Mouse (Mus musculus) E14TG2a.4 (cell line): ENCODE data around the gene Gm6803.
"Not testable (repeated sequence)": the region's sequence is repeated elsewhere in the genome, so short reads cannot be mapped to it uniquely, and the experiment has no call there.

Source experiments
- H3K27me3 ChIP-seq: 2 replicates; pipeline ENCODE4 v1.6.1; 2014; ENCODE audit warnings: low read length, control low read depth; ENCODE audit not compliant: insufficient read depth
- H3K36me3 ChIP-seq: 2 replicates; pipeline ENCODE4 v1.6.1; 2014; ENCODE audit warnings: low read length, control low read depth; ENCODE audit not compliant: insufficient read depth
- H3K4me1 ChIP-seq: replicated peaks from 2 replicates; pipeline ENCODE4 v1.6.1; 2014; ENCODE audit warnings: low read depth, low read length, control low read depth
- H3K4me3 ChIP-seq: replicated peaks from 2 replicates; pipeline ENCODE4 v1.5.1; 2014; ENCODE audit warnings: mild to moderate bottlenecking, low read length
- H3K9me3 ChIP-seq: 2 replicates; pipeline ENCODE4 v1.6.1; 2014; ENCODE audit warnings: low read length, control low read depth
- CTCF ChIP-seq: conservative IDR thresholded peaks from 2 replicates; pipeline ENCODE4 v1.5.1; 2014; ENCODE audit warnings: low read length
- NANOG ChIP-seq: IDR thresholded peaks from 2 replicates; pipeline ENCODE4 v1.6.1; 2014; ENCODE audit warnings: borderline replicate concordance, low read length, mixed read lengths

Gene Gm6803

GRCm38 (mm10) chr12:88018671-88019070, at the start of gene Gm6803:
Gm6803 (minus strand) TSS chr12:88018771.
- not testable (repeated sequence) for H3K9me3 ChIP-seq, H3K4me3 ChIP-seq, H3K4me1 ChIP-seq

GRCm38 (mm10) chr12:88045226-88045625, 26.7 kb upstream of the Gm6803 start:
- peak; percentile 46; the same call in 1 of the 2 replicates for TF ChIP-seq NANOG
- not testable (repeated sequence) for H3K27me3 ChIP-seq, H3K36me3 ChIP-seq, H3K4me1 ChIP-seq, H3K4me3 ChIP-seq
- H3K9me3 ChIP-seq: peaks cover 49% of the 10 kb centered on the region

More at GRCm38 (mm10) chr12:88018671-88019070, at the start of gene Gm6803:
- not testable (repeated sequence) for H3K36me3 ChIP-seq, H3K27me3 ChIP-seq

DNA sequence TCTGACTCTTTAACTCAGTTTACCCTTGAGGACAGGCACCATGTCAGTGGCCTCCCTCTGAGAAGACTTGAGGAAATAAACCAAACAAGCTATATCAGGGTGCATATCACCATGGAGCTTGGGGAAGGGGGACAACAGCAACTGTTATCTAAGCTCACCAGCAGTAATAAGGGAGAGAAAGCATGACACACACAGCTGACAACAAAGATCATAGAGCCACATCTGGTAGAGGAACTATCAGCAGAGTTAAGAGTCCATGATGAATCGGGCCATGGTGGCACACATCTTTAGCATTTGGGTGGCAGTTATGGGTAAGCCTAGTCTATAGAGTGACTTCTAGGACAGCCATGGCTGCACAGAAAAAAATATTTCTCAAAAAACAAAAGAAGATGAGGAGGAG, 21.1 kb upstream of the Gm6803 start:
- H3K27me3 ChIP-seq, H3K36me3 ChIP-seq, H3K4me3 ChIP-seq, H3K4me1 ChIP-seq: not testable (repeated sequence)
- peaks cover 19% of the 10 kb centered on the region for H3K9me3 ChIP-seq

- not testable (repeated sequence) for H3K27me3 ChIP-seq, H3K36me3 ChIP-seq, H3K4me3 ChIP-seq, H3K4me1 ChIP-seq
- peaks cover 23% of the 10 kb centered on the region for H3K9me3 ChIP-seq
Observed at GRCm38 (mm10) chr12:88039062-88039461, 20.5 kb upstream of the Gm6803 start.

DNA sequence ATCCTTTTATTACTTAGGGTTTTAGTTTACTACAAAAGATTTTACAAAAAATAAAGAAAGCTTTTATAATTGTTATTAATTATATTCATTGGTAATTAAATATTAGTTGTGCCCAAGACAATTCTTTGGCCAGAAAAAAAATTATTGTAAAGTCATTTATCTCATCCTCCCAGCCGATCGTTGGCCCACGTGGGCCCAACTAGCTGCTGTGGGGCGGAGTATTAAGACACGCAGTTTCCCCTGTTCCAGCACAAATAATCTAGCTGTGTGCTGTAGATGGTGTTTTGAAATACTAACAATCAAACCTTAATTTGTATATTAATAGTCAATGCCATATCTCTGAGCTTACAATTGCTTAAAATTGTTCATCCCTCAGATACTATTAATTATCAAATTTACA, 13.7 kb upstream of the Gm6803 start:
- not testable (repeated sequence) for H3K27me3 ChIP-seq, H3K4me3 ChIP-seq

GRCm38 (mm10) chr12:88026704-88027103, 8.1 kb upstream of the Gm6803 start, which contains the start of gene Gm2056:
Gm2056 (plus strand) TSS chr12:88027004.
- H3K4me3 ChIP-seq, H3K36me3 ChIP-seq, H3K9me3 ChIP-seq, H3K4me1 ChIP-seq, H3K27me3 ChIP-seq: not testable (repeated sequence)

More for the DNA sequence above, 13.7 kb upstream of the Gm6803 start:
- H3K9me3 ChIP-seq: peaks cover 33% of the 10 kb centered on the region
- H3K36me3 ChIP-seq, H3K4me1 ChIP-seq: not testable (repeated sequence)

GRCm38 (mm10) chr12:88011548-88011947, 7.0 kb downstream of the Gm6803 start, which contains the start of gene Gm2075:
Gm2075 (plus strand) TSS chr12:88011848.
- not testable (repeated sequence) for H3K9me3 ChIP-seq, H3K36me3 ChIP-seq, H3K4me3 ChIP-seq, H3K27me3 ChIP-seq, H3K4me1 ChIP-seq

GRCm38 (mm10) chr12:88004118-88004517, 14.5 kb downstream of the Gm6803 start:
- H3K27me3 ChIP-seq, H3K36me3 ChIP-seq, H3K4me1 ChIP-seq, H3K4me3 ChIP-seq, H3K9me3 ChIP-seq: not testable (repeated sequence)

GRCm38 (mm10) chr12:87984000-87984399, 34.6 kb downstream of the Gm6803 start:
- not testable (repeated sequence) for H3K36me3 ChIP-seq, H3K9me3 ChIP-seq, H3K27me3 ChIP-seq, H3K4me3 ChIP-seq, H3K4me1 ChIP-seq
- TF ChIP-seq CTCF: 0 out of 2 replicates have a peak, but pooled peaks have one; percentile 8
